Mouse (Mus musculus) heart, embryonic 14.5 days (tissue): ENCODE results near the gene Larp4. TPM values are rescaled to one million over a fixed set of nuclear protein-coding genes. Genes with fewer than 3 reads are reported as not detected.
"Not testable (repeated sequence)": the region's sequence is repeated elsewhere in the genome, so short reads cannot be mapped to it uniquely, and the experiment has no call there.

Experiments used
- ATAC-seq: fragments of 200-750 bp; cut with Nextera tagmentation; 2 replicates; pipeline ENCODE4 v1.8.0; 2017; ENCODE audit warnings: low read depth, moderate TSS enrichment; ENCODE audit not compliant: insufficient number of reproducible peaks, insufficient read depth, low FRiP score
- H3K27ac ChIP-seq, 2 experiments: fragments of 200-500 bp in 1 of 2; fragments of 300-500 bp in 1 of 2; sonication (generic) in 1 of 2; replicated peaks in 1 of 2; 2 replicates each; pipeline ENCODE4 v1.5.1; 2012 to 2014; ENCODE audit warnings: low read depth in 2 of 2, low read length in 2 of 2, control low read depth in 1 of 2, mild to moderate bottlenecking in 1 of 2, mixed read lengths in 1 of 2; ENCODE audit not compliant: control insufficient read depth in 1 of 2, insufficient read depth in 1 of 2
- H3K27me3 ChIP-seq: fragments of 300-500 bp; sonication (generic); 2 replicates; pipeline ENCODE4 v1.6.1; 2014; ENCODE audit warnings: mild to moderate bottlenecking, low read length, control low read depth; ENCODE audit not compliant: control insufficient read depth, insufficient read depth
- H3K36me3 ChIP-seq: fragments of 300-500 bp; sonication (generic); 2 replicates; pipeline ENCODE4 v1.6.1; 2014; ENCODE audit warnings: mild to moderate bottlenecking, control low read depth, low read length, mixed read lengths; ENCODE audit not compliant: control insufficient read depth, insufficient read depth
- H3K4me1 ChIP-seq, 2 experiments: fragments of 200-500 bp in 1 of 2; fragments of 300-500 bp in 1 of 2; sonication (generic) in 1 of 2; 2 replicates each; pipeline ENCODE4 v1.6.1; 2012 to 2014; ENCODE audit warnings: low read length in 2 of 2, control low read depth in 1 of 2, mixed read lengths in 1 of 2; ENCODE audit not compliant: control insufficient read depth in 2 of 2, insufficient read depth in 2 of 2
- H3K4me2 ChIP-seq: fragments of 300-500 bp; sonication (generic); 2 replicates; pipeline ENCODE4 v1.6.1; 2014; ENCODE audit warnings: mild to moderate bottlenecking, low read length
- H3K4me3 ChIP-seq, 2 experiments: fragments of 200-500 bp in 1 of 2; fragments of 300-500 bp in 1 of 2; sonication (generic) in 1 of 2; 2 replicates each; pipeline ENCODE4 v1.5.1; 2012 to 2014; ENCODE audit warnings: low read length in 2 of 2, mild to moderate bottlenecking in 2 of 2, control low read depth in 1 of 2, low read depth in 1 of 2, moderate library complexity in 1 of 2; ENCODE audit not compliant: control insufficient read depth in 1 of 2, insufficient read depth in 1 of 2
- H3K9ac ChIP-seq: fragments of 300-500 bp; sonication (generic); 2 replicates; pipeline ENCODE4 v1.6.1; 2014; ENCODE audit warnings: mild to moderate bottlenecking, low read length
- H3K9me3 ChIP-seq: fragments of 300-500 bp; sonication (generic); 2 replicates; pipeline ENCODE4 v1.6.1; 2016; ENCODE audit warnings: low read length, control low read depth; ENCODE audit not compliant: control insufficient read depth
- WGBS: fragments of 180-500 bp; shearing (Covaris S2); extraction: QIAGEN DNeasy Blood & Tissue Kit; methylation state at CpG from one replicate; pipeline ENCODE4 v1.1.7; 2014; 5-methylcytosine and 5-hydroxymethylcytosine counted together
- polyA plus RNA-seq: library from polyadenylated mRNA; unstranded; fragments of >200 nt; fragmentation: Nextera tagmentation; extraction: Ambion mirVana; gene quantifications from 2 replicates; pipeline ENCODE4 v1.2.1, GENCODE M21; 2014

The Larp4 gene
- polyA plus RNA-seq = 33.4 TPM in 2 replicates

GRCm38 (mm10) chr15:99969765-99970164 is at the start of gene Larp4:
Gene Larp4 (plus strand): TSS chr15:99970065.
- not testable (repeated sequence) for H3K9me3 ChIP-seq, H3K9ac ChIP-seq, H3K27ac ChIP-seq, H3K27me3 ChIP-seq, ATAC-seq, H3K4me2 ChIP-seq, H3K36me3 ChIP-seq, H3K4me3 ChIP-seq
- WGBS = 87% methylated on average over 6 of the region's 6 CpGs
- peaks cover 0 to 11% of the 10 kb centered on the region in 2 experiments; a peak in 2 of 4 replicates for H3K4me1 ChIP-seq

- Histone ChIP-seq H3K9ac (no peak overlapping the region), H3K27me3 (no peaks in the 10 kb centered on the region), H3K4me1 (no peaks in the 10 kb centered on the region), H3K9me3 (no peaks in the 10 kb centered on the region), H3K36me3 (no peaks in the 10 kb centered on the region), H3K4me2 (no peak overlapping the region), H3K27ac (no peak overlapping the region), H3K4me3 (no peak overlapping the region)
- 73% methylated on average over 8 of the region's 8 CpGs for WGBS
- no peak for ATAC-seq
These were observed 38.6 kb upstream of the Larp4 start for GRCm38 (mm10) chr15:99931231-99931630.

- no peak for ATAC-seq
- H3K9ac ChIP-seq = no peak overlapping the region
- WGBS = 46% methylated on average over 1 of the region's 1 CpGs
- H3K4me2 ChIP-seq = no peak overlapping the region
- no peak overlapping the region for H3K4me3 ChIP-seq
- no peaks in the 10 kb centered on the region for H3K9me3 ChIP-seq
- no peaks in the 10 kb centered on the region for H3K4me1 ChIP-seq
- H3K36me3 ChIP-seq = no peaks in the 10 kb centered on the region
- no peaks in the 10 kb centered on the region for H3K27me3 ChIP-seq
- H3K27ac ChIP-seq = no peak overlapping the region
These were observed 35.4 kb upstream of the Larp4 start for GRCm38 (mm10) chr15:99934501-99934900.

- H3K9me3 ChIP-seq = no peaks in the 10 kb centered on the region
- no peaks in the 10 kb centered on the region for H3K4me1 ChIP-seq
- ATAC-seq = no peak
- H3K9ac ChIP-seq = no peak overlapping the region
- no peaks in the 10 kb centered on the region for H3K27me3 ChIP-seq
- H3K36me3 ChIP-seq = no peaks in the 10 kb centered on the region
- no peak overlapping the region for H3K4me2 ChIP-seq
- 87% methylated on average over 3 of the region's 3 CpGs for WGBS
- H3K27ac ChIP-seq = no peak overlapping the region
- H3K4me3 ChIP-seq = no peak overlapping the region
These were observed 33.2 kb upstream of the Larp4 start for GRCm38 (mm10) chr15:99936659-99937058.

GRCm38 (mm10) chr15:99937841-99938240 is 32.0 kb upstream of the Larp4 start:
- WGBS = 84% methylated on average over 8 of the region's 8 CpGs
- Histone ChIP-seq H3K9me3 (no peaks in the 10 kb centered on the region), H3K4me1 (no peaks in the 10 kb centered on the region), H3K9ac (no peak overlapping the region), H3K4me3 (no peak overlapping the region), H3K36me3 (no peaks in the 10 kb centered on the region), H3K27me3 (no peaks in the 10 kb centered on the region), H3K27ac (no peak overlapping the region), H3K4me2 (no peak overlapping the region)
- ATAC-seq = no peak

- H3K4me1 ChIP-seq = no peaks in the 10 kb centered on the region
- no peaks in the 10 kb centered on the region for H3K36me3 ChIP-seq
- WGBS = 49% methylated on average over 2 of the region's 2 CpGs
- no peak overlapping the region for H3K27ac ChIP-seq
- no peak for ATAC-seq
- H3K9me3 ChIP-seq = no peaks in the 10 kb centered on the region
- no peak overlapping the region for H3K9ac ChIP-seq
- no peak overlapping the region for H3K4me2 ChIP-seq
- H3K4me3 ChIP-seq = no peak overlapping the region
- no peaks in the 10 kb centered on the region for H3K27me3 ChIP-seq
These were observed 29.4 kb upstream of the Larp4 start for GRCm38 (mm10) chr15:99940426-99940825.

- Histone ChIP-seq H3K9ac (no peak overlapping the region), H3K4me1 (no peaks in the 10 kb centered on the region), H3K36me3 (no peaks in the 10 kb centered on the region), H3K4me3 (no peak overlapping the region), H3K27me3 (no peaks in the 10 kb centered on the region), H3K4me2 (no peak overlapping the region), H3K27ac (no peak overlapping the region), H3K9me3 (no peaks in the 10 kb centered on the region)
- ATAC-seq = no peak
- WGBS = 72% methylated on average over 4 of the region's 4 CpGs
These were observed 28.8 kb upstream of the Larp4 start for GRCm38 (mm10) chr15:99940970-99941630.

- 54% methylated on average over 4 of the region's 4 CpGs for WGBS
- Histone ChIP-seq H3K9me3 (no peaks in the 10 kb centered on the region), H3K27me3 (no peaks in the 10 kb centered on the region), H3K36me3 (no peaks in the 10 kb centered on the region), H3K4me1 (no peaks in the 10 kb centered on the region), H3K9ac (no peak overlapping the region), H3K4me2 (no peak overlapping the region), H3K27ac (no peak overlapping the region), H3K4me3 (no peak overlapping the region)
- ATAC-seq = no peak
These were observed 14.5 kb upstream of the Larp4 start for GRCm38 (mm10) chr15:99955324-99955723.
